Mouse (Mus musculus) heart, embryonic 16.5 days (tissue): ENCODE data around the gene 4931406P16Rik. TPM values are rescaled to one million over a fixed set of nuclear protein-coding genes. Genes with fewer than 3 reads are reported as not detected.
A peak's percentile ranks its signal among the peaks of the same experiment; 100 is the strongest.

Experiments used
- ATAC-seq: fragments of 200-750 bp; cut with Nextera tagmentation; replicated peaks from 2 replicates; pipeline ENCODE4 v1.8.0; 2017; ENCODE audit warnings: moderate number of reproducible peaks; ENCODE audit not compliant: insufficient read depth, low FRiP score; ENCODE audit errors: extremely low read depth
- H3K27ac ChIP-seq: fragments of 300-500 bp; sonication (generic); 2 replicates; pipeline ENCODE4 v1.5.1; 2014; ENCODE audit warnings: mild to moderate bottlenecking, low read length, control low read depth, moderate library complexity
- H3K27me3 ChIP-seq: fragments of 300-500 bp; sonication (generic); 2 replicates; pipeline ENCODE4 v1.6.1; 2014; ENCODE audit warnings: low read length, mixed read lengths; ENCODE audit not compliant: control insufficient read depth, insufficient read depth
- H3K36me3 ChIP-seq: fragments of 300-500 bp; sonication (generic); 2 replicates; pipeline ENCODE4 v1.6.1; 2014; ENCODE audit not compliant: control insufficient read depth, insufficient read depth
- H3K4me1 ChIP-seq: fragments of 300-500 bp; sonication (generic); 2 replicates; pipeline ENCODE4 v1.6.1; 2014; ENCODE audit warnings: low read length, mixed read lengths; ENCODE audit not compliant: control insufficient read depth, insufficient read depth
- H3K4me2 ChIP-seq: fragments of 300-500 bp; sonication (generic); 2 replicates; pipeline ENCODE4 v1.6.1; 2014; ENCODE audit warnings: low read depth, mild to moderate bottlenecking, control low read depth, low read length
- H3K4me3 ChIP-seq: fragments of 300-500 bp; sonication (generic); 2 replicates; pipeline ENCODE4 v1.5.1; 2014; ENCODE audit warnings: mild to moderate bottlenecking, control low read depth, low read length
- H3K9ac ChIP-seq: fragments of 300-500 bp; sonication (generic); 2 replicates; pipeline ENCODE4 v1.6.1; 2014; ENCODE audit warnings: low read length, control low read depth
- H3K9me3 ChIP-seq: fragments of 300-500 bp; sonication (generic); replicated peaks from 2 replicates; pipeline ENCODE4 v1.6.1; 2016; ENCODE audit warnings: low read length; ENCODE audit not compliant: control insufficient read depth
- WGBS: fragments of 180-500 bp; shearing (Covaris S2); extraction: QIAGEN DNeasy Blood & Tissue Kit; methylation state at CpG from one replicate; pipeline ENCODE4 v1.1.7; 2014; 5-methylcytosine and 5-hydroxymethylcytosine counted together
- polyA plus RNA-seq: library from polyadenylated mRNA; unstranded; fragments of >200 nt; fragmentation: Nextera tagmentation; extraction: Ambion mirVana; gene quantifications from 2 replicates; pipeline ENCODE4 v1.2.1, GENCODE M21; 2015

Gene 4931406P16Rik
- polyA plus RNA-seq, 1 experiment from 2014 or later = 24.8 TPM

DNA sequence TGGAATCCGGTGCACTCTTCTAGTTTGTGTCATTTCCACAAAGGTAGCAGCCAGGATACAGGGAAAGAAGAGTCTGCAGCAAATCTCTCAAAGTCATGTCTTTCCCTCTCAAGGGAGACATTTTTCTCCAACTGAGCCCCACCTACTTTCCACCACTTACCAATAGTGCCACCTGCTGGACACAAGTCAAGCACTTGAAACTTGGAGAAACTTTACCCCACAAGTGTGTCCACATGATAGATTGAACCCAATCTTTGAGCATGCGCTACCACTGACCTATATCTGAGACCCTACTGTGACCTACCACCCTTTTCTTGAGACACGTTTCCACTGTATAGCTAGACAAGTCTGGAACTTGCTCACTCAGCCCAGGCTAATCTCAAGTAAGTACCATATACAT lies 115.0 kb downstream of the 4931406P16Rik start:
- Histone ChIP-seq H3K4me3 (no peak overlapping the region), H3K9ac (no peak overlapping the region), H3K27ac (no peak overlapping the region), H3K9me3 (no peaks in the 10 kb centered on the region), H3K36me3 (peaks cover 29% of the 10 kb centered on the region), H3K4me1 (peaks cover 9% of the 10 kb centered on the region), H3K27me3 (no peaks in the 10 kb centered on the region), H3K4me2 (no peak overlapping the region)
- ATAC-seq = no peak
- 53% methylated on average over 3 of the region's 3 CpGs for WGBS

DNA sequence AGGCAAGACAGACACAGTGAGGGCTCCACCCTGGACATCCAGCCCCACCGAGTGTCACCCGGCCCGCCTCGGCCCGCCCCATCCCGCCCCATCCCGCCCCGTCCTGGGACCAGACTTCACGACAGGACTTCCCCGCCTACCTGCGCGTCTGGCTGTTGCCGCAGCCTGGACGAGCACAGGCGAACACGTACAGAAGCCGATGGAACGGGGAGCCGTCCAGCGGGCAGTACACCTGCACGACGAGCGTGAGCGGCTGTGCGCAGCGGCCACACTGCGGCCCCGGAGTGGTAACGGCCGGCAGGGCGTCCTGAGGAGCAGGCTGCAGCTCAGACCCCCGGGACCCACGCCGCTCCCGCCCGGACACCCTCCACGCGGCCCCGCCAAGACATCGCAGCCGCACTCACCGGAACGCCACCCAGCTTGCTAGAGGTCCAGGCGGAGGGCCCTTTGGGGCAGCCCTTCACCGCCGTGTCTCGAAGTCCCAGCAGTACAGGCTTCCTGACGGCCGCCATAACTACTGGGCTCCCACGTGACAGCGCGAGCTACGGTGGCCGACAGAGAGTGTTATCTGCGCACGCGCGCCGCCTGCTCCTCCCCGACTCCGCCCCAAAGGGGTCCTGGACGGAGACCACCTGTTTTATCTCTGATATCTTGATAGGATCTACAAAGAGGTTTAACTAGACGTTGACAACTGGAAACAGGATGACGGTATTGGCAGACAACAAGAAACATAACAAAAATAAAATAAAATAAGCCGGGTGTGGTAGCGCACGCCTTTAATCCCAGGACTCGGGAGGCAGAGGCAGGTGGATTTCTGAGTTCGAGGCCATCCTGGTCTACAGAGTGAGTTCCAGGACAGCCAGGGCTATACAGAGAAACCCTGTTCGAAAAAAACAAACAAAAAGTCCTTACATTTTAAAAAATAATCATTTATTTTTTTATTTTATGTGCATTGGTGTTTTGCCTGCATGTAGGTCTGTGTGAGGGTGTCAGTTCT lies 116.9 kb downstream of the 4931406P16Rik start, which contains the start of gene Pdcd2l:
Gene Pdcd2l, minus strand, starts transcription at position 530 of the 997 bp plus-strand sequence.
- WGBS = 2% methylated on average over 70 of the region's 70 CpGs
- Histone ChIP-seq H3K27ac (peak within 1 kb of the TSS; percentile 49), H3K27me3 (no peaks in the 10 kb centered on the region), H3K36me3 (peaks cover 21% of the 10 kb centered on the region), H3K4me2 (peak within 1 kb of the TSS; percentile 89), H3K9ac (peak within 1 kb of the TSS; percentile 87), H3K4me3 (peak within 1 kb of the TSS; percentile 70), H3K9me3 (no peaks in the 10 kb centered on the region), H3K4me1 (peaks cover 9% of the 10 kb centered on the region)
- ATAC-seq = peak; percentile 93

DNA sequence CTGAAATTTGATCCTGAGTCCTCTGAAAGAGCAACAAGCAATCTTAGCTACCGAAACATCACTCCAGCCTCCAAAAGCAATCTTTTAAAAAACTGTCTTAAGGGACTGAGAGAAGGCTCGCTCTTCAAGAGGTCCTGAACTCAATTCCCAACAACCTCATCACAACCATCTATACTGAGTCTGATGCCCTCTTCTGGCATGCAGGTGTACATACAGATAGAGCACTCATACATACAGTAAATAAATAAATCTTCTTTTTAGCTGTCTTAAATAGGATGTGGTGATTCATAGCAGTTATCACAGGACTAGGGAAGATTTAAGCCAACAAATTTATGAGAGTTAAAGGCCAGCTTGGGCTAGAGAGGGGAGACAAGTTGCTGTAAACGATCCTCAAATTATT lies 117.7 kb downstream of the 4931406P16Rik start:
- H3K27me3 ChIP-seq = no peaks in the 10 kb centered on the region
- 40% methylated on average over 3 of the region's 3 CpGs for WGBS
- peak overlapping the region; percentile 70 for H3K4me3 ChIP-seq
- peaks cover 13% of the 10 kb centered on the region for H3K36me3 ChIP-seq
- H3K9ac ChIP-seq = peak overlapping the region; percentile 87
- no peak for ATAC-seq
- H3K4me1 ChIP-seq = peaks cover 6% of the 10 kb centered on the region
- H3K27ac ChIP-seq = no peak overlapping the region; the same call in 1 of the 2 replicates
- H3K9me3 ChIP-seq = no peaks in the 10 kb centered on the region
- peak overlapping the region; percentile 89 for H3K4me2 ChIP-seq

DNA sequence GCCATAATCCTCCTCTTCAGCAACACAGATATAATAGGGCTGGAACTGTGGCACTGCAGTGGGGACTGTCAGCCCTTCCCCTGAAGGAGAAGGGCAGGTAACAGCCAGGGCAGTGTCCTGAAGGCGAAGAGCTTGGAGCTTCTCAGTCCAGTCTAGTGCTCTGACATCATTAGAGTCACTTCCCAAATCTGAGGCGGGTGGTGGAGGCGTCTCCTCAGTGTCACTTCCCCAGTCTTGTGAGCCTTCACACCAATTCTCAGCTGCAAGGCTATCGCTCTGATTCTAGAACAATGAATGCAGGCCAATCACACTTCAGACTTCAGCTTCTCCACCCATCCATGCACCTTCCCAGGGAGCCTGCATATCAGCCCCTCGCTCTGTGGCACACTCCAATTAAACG lies 120.5 kb downstream of the 4931406P16Rik start:
- Histone ChIP-seq H3K9me3 (no peaks in the 10 kb centered on the region), H3K27me3 (no peaks in the 10 kb centered on the region), H3K4me1 (peaks cover 6% of the 10 kb centered on the region), H3K4me2 (no peak overlapping the region), H3K27ac (no peak overlapping the region), H3K4me3 (no peak overlapping the region), H3K36me3 (peaks cover 28% of the 10 kb centered on the region), H3K9ac (no peak overlapping the region)
- no peak for ATAC-seq
- WGBS = 86% methylated on average over 6 of the region's 6 CpGs

DNA sequence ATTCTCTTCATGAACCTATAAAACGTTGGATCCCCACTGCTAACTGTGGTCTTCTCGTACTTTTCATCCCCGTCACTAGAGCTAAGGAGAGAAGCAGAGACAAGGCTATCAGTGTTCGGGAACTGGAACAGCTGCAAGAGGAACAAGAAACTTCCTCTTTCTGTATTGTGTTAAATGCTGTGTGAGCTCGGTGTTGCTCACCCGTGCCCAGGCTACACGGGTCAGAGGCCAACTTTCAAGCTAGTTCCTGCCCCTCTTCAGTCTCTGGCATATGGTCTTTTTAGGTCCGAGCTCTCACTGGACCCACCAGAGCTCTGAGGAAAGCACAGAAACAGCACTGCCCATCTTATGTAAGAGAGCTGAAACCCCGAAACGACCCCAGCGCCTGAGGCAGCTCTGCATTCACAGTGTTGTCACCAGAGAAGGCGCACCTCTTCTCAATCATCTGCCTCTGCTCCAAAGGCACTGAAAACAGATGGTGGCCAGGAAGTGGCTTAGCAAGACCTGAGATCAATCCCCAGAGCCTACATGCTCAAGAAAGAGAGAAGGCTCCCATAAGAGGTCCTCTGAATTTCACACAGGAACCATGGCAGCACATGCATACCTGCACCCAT lies 123.9 kb downstream of the 4931406P16Rik start:
- H3K4me1 ChIP-seq = no peaks in the 10 kb centered on the region
- no peak overlapping the region for H3K9ac ChIP-seq
- no peak overlapping the region for H3K27ac ChIP-seq
- H3K27me3 ChIP-seq = no peaks in the 10 kb centered on the region
- H3K36me3 ChIP-seq = peaks cover 53% of the 10 kb centered on the region
- WGBS = 81% methylated on average over 12 of the region's 12 CpGs
- ATAC-seq = no peak
- no peak overlapping the region for H3K4me2 ChIP-seq
- H3K4me3 ChIP-seq = no peak overlapping the region
- no peaks in the 10 kb centered on the region for H3K9me3 ChIP-seq

Other genes starting within 250 kb of the 4931406P16Rik start
- gene Scgb1b30, start 218.1 kb downstream of the 4931406P16Rik start, polyA plus RNA-seq = not detected in 2 replicates
- gene Wtip, start 180.3 kb downstream of the 4931406P16Rik start, polyA plus RNA-seq = 3.6 and 3.9 TPM in 2 replicates
- gene Uba2, start 144.0 kb downstream of the 4931406P16Rik start, polyA plus RNA-seq = 103 and 115 TPM in 2 replicates
- 59.3 and 59.5 TPM in 2 replicates for gene Pdcd2l, start 116.9 kb downstream of the 4931406P16Rik start, polyA plus RNA-seq
- 694 and 810 TPM in 2 replicates for gene Gpi1, start 83.2 kb downstream of the 4931406P16Rik start, polyA plus RNA-seq
- gene Gm6096, start 62.5 kb downstream of the 4931406P16Rik start, polyA plus RNA-seq = 0.42 and 0.52 TPM in 2 replicates
- gene Lsm14a, start 79.8 kb upstream of the 4931406P16Rik start, polyA plus RNA-seq = 64.0 and 67.6 TPM in 2 replicates